Comparison of ENCODE assay signal across 8 mouse cellular contexts in genomic region chr7:3601119-3601518, GRCm38 (mm10). TPM values are rescaled to one million over a fixed set of nuclear protein-coding genes. Genes with fewer than 3 reads are reported as not detected.
DNase-seq lines count a peak whose midpoint lies in the region; ATAC-seq lines count a peak whose summit lies in the region.

No protein-coding gene starts in this region.

- no peaks in the 10 kb centered on the region for H3K36me3 ChIP-seq in kidney, embryonic 14.5 days (ENCODE audit: control insufficient read depth, insufficient read depth, low read length)
- H3K36me3 ChIP-seq in limb, embryonic 11.5 days (ENCODE audit: control insufficient read depth, insufficient read depth, low read length), result no peaks in the 10 kb centered on the region

- DNase-seq in urinary bladder, postnatal 14 days (ENCODE audit: low spot score), result peak; percentile 71
- no peak for DNase-seq in urinary bladder, adult 2 months (ENCODE audit: low spot score)
- DNase-seq in cerebellum, postnatal 10 days, result peak; percentile 76 to 83
- peak; percentile 38 to 66 for DNase-seq in frontal cortex, postnatal 25 days (ENCODE audit: low spot score in 2 of 2)
- DNase-seq in limb, embryonic 11.5 days (ENCODE audit: low spot score), result peak; percentile 72
- peak; percentile 51 for DNase-seq in neural tube, embryonic 10.5 days (ENCODE audit: extremely low spot score, low spot score)
- peak; percentile 73 for DNase-seq in testis, postnatal 10 days (ENCODE audit: low spot score)

- no peaks in the 10 kb centered on the region for H3K4me1 ChIP-seq in kidney, embryonic 14.5 days (ENCODE audit: control insufficient read depth, insufficient read depth, low read length)
- no peaks in the 10 kb centered on the region for H3K4me1 ChIP-seq in limb, embryonic 11.5 days (ENCODE audit: control insufficient read depth, insufficient read depth, low read length)

- WGBS in kidney, embryonic 14.5 days, result 7% methylated on average over 4 of the region's 4 CpGs
- WGBS in limb, embryonic 11.5 days, result 12% methylated on average over 4 of the region's 4 CpGs

- H3K27ac ChIP-seq in kidney, embryonic 14.5 days (ENCODE audit: low read depth, low read length), result no peak overlapping the region
- no peak overlapping the region for H3K27ac ChIP-seq in limb, embryonic 11.5 days (replicated peaks; ENCODE audit: low read depth, low read length)

- ATAC-seq in kidney, embryonic 14.5 days (ENCODE audit: low FRiP score, low TSS enrichment), result peak; percentile 21; the same call in 1 of the 2 replicates
- ATAC-seq in limb, embryonic 11.5 days (ENCODE audit: insufficient number of reproducible peaks, low FRiP score, low TSS enrichment, low read depth), result no peak

- H3K27me3 ChIP-seq in kidney, embryonic 14.5 days (ENCODE audit: control insufficient read depth, insufficient read depth, low read length), result no peaks in the 10 kb centered on the region
- H3K27me3 ChIP-seq in limb, embryonic 11.5 days (ENCODE audit: control insufficient read depth, insufficient read depth, low read length), result no peaks in the 10 kb centered on the region

- no peak overlapping the region for H3K4me2 ChIP-seq in kidney, embryonic 14.5 days (replicated peaks; ENCODE audit: low read depth, low read length)
- H3K4me2 ChIP-seq in limb, embryonic 11.5 days (ENCODE audit: low read depth, severe bottlenecking), result no peak overlapping the region

- no peak overlapping the region for H3K4me3 ChIP-seq in kidney, embryonic 14.5 days (ENCODE audit: low read length)
- H3K4me3 ChIP-seq in limb, embryonic 11.5 days (ENCODE audit: low read depth, low read length), result no peak overlapping the region

- H3K9ac ChIP-seq in kidney, embryonic 14.5 days (ENCODE audit: low read depth, low read length), result no peak overlapping the region
- H3K9ac ChIP-seq in limb, embryonic 11.5 days (ENCODE audit: low read length), result no peak overlapping the region

- H3K9me3 ChIP-seq in kidney, embryonic 14.5 days (ENCODE audit: control insufficient read depth, low read length), result no peaks in the 10 kb centered on the region
- H3K9me3 ChIP-seq in limb, embryonic 11.5 days (ENCODE audit: control insufficient read depth, low read length), result no peaks in the 10 kb centered on the region

RNA-seq across cellular contexts. Expression of gene Oscar, which starts 14.8 kb away (rescaled TPM):
- polyA plus RNA-seq in urinary bladder, adult 2 months (2012; rRNA removed), result 0.43 and 0.44 TPM in 2 replicates
- polyA plus RNA-seq in kidney, embryonic 14.5 days (2014; fragmentation: Nextera tagmentation; extraction: Ambion mirVana), result 0.15 and 0.39 TPM in 2 replicates
- polyA plus RNA-seq in limb, embryonic 11.5 days (2014; fragmentation: Nextera tagmentation; extraction: Ambion mirVana), result 0.29 TPM in 1 of 2 replicates, not detected in the other

RNA-seq across cellular contexts. Expression of gene Ndufa3, which starts 16.1 kb away (rescaled TPM):
- 262 and 303 TPM in 2 replicates for polyA plus RNA-seq in urinary bladder, adult 2 months (2012; rRNA removed)
- polyA plus RNA-seq in kidney, embryonic 14.5 days (2014; fragmentation: Nextera tagmentation; extraction: Ambion mirVana), result 463 and 564 TPM in 2 replicates
- polyA plus RNA-seq in limb, embryonic 11.5 days (2014; fragmentation: Nextera tagmentation; extraction: Ambion mirVana), result 400 and 407 TPM in 2 replicates

RNA-seq across cellular contexts. Expression of gene Tfpt, which starts 28.6 kb away (rescaled TPM):
- 23.2 and 25.4 TPM in 2 replicates for polyA plus RNA-seq in urinary bladder, adult 2 months (2012; rRNA removed)
- polyA plus RNA-seq in kidney, embryonic 14.5 days (2014; fragmentation: Nextera tagmentation; extraction: Ambion mirVana), result 24.2 and 34.9 TPM in 2 replicates
- 31.1 and 35.5 TPM in 2 replicates for polyA plus RNA-seq in limb, embryonic 11.5 days (2014; fragmentation: Nextera tagmentation; extraction: Ambion mirVana)

RNA-seq across cellular contexts. Expression of gene Prpf31, which starts 28.7 kb away (rescaled TPM):
- polyA plus RNA-seq in urinary bladder, adult 2 months (2012; rRNA removed), result 43.2 and 43.7 TPM in 2 replicates
- 89.4 and 114 TPM in 2 replicates for polyA plus RNA-seq in kidney, embryonic 14.5 days (2014; fragmentation: Nextera tagmentation; extraction: Ambion mirVana)
- polyA plus RNA-seq in limb, embryonic 11.5 days (2014; fragmentation: Nextera tagmentation; extraction: Ambion mirVana), result 150 TPM in 2 replicates

RNA-seq across cellular contexts. Expression of gene Cnot3, which starts 43.9 kb away (rescaled TPM):
- polyA plus RNA-seq in urinary bladder, adult 2 months (2012; rRNA removed), result 23.5 and 42.6 TPM in 2 replicates
- polyA plus RNA-seq in kidney, embryonic 14.5 days (2014; fragmentation: Nextera tagmentation; extraction: Ambion mirVana), result 67.3 and 74.0 TPM in 2 replicates
- polyA plus RNA-seq in limb, embryonic 11.5 days (2014; fragmentation: Nextera tagmentation; extraction: Ambion mirVana), result 87.2 and 94.2 TPM in 2 replicates
